Mouse (Mus musculus): ENCODE measurements around the gene Pnpla1.
"Not testable (repeated sequence)": the region's sequence is repeated elsewhere in the genome, so short reads cannot be mapped to it uniquely, and the experiment has no call there.

- peak; percentile 43 for TF ChIP-seq CTCF (conservative IDR thresholded peaks at IDR 0.05; ENCODE audit: low read length)
- TF ChIP-seq POU5F1, NANOG (IDR thresholded peaks at IDR 0.05; ENCODE audit: borderline replicate concordance, low read length): not testable (repeated sequence)
These were observed 16.3 kb upstream of the Pnpla1 start for GRCm38 (mm10) chr17:28841947-28842346.

Measured in E14TG2a.4 (cell line).